Mouse (Mus musculus): Measurements from ENCODE around the gene Tns1.

Gene Tns1

GRCm38 (mm10) chr1:73958210-73958983 is 165.9 kb downstream of the Tns1 start:
- no peak for DNase-seq (ENCODE audit: low read depth, low spot score)

GRCm38 (mm10) chr1:73957428-73957827 is 166.8 kb downstream of the Tns1 start:
- DNase-seq (ENCODE audit: low read depth, low spot score): no peak

GRCm38 (mm10) chr1:73956320-73956719 is 167.9 kb downstream of the Tns1 start:
- no peak for DNase-seq (ENCODE audit: low read depth, low spot score)

- no peak for DNase-seq (ENCODE audit: low read depth, low spot score)
These were observed 168.9 kb downstream of the Tns1 start for GRCm38 (mm10) chr1:73955259-73955842.

- no peak for DNase-seq (ENCODE audit: low read depth, low spot score)
These were observed 169.6 kb downstream of the Tns1 start for GRCm38 (mm10) chr1:73954614-73955013.

GRCm38 (mm10) chr1:73954015-73954408 is 170.2 kb downstream of the Tns1 start:
- no peak for DNase-seq (ENCODE audit: low read depth, low spot score)

- DNase-seq (ENCODE audit: low read depth, low spot score): no peak
These were observed 170.8 kb downstream of the Tns1 start for GRCm38 (mm10) chr1:73953317-73954014.

- no peak for DNase-seq (ENCODE audit: low read depth, low spot score)
These were observed 171.7 kb downstream of the Tns1 start for GRCm38 (mm10) chr1:73952598-73952997.

GRCm38 (mm10) chr1:73951178-73951577 is 173.1 kb downstream of the Tns1 start:
- no peak for DNase-seq (ENCODE audit: low read depth, low spot score)

- peak; percentile 71 for DNase-seq (ENCODE audit: low read depth, low spot score)
These were observed 175.5 kb downstream of the Tns1 start for GRCm38 (mm10) chr1:73948757-73949156.

- DNase-seq (ENCODE audit: low read depth, low spot score): no peak
These were observed 176.5 kb downstream of the Tns1 start for GRCm38 (mm10) chr1:73947525-73948304.

GRCm38 (mm10) chr1:73946701-73947100 is 177.5 kb downstream of the Tns1 start:
- DNase-seq (ENCODE audit: low read depth, low spot score): no peak

- no peak for DNase-seq (ENCODE audit: low read depth, low spot score)
These were observed 179.9 kb downstream of the Tns1 start for GRCm38 (mm10) chr1:73944393-73944792.

- DNase-seq (ENCODE audit: low read depth, low spot score): no peak
These were observed 180.5 kb downstream of the Tns1 start for GRCm38 (mm10) chr1:73943667-73944289.

GRCm38 (mm10) chr1:73943255-73943654 is 181.0 kb downstream of the Tns1 start:
- DNase-seq (ENCODE audit: low read depth, low spot score): no peak

GRCm38 (mm10) chr1:73942243-73942642 is 182.0 kb downstream of the Tns1 start:
- DNase-seq (ENCODE audit: low read depth, low spot score): peak; percentile 57

- no peak for DNase-seq (ENCODE audit: low read depth, low spot score)
These were observed 182.6 kb downstream of the Tns1 start for GRCm38 (mm10) chr1:73941697-73942096.

GRCm38 (mm10) chr1:73940491-73941204 is 183.6 kb downstream of the Tns1 start:
- DNase-seq (ENCODE audit: low read depth, low spot score): no peak

GRCm38 (mm10) chr1:73938597-73938996 is 185.7 kb downstream of the Tns1 start:
- DNase-seq (ENCODE audit: low read depth, low spot score): no peak

- no peak for DNase-seq (ENCODE audit: low read depth, low spot score)
These were observed 186.4 kb downstream of the Tns1 start for GRCm38 (mm10) chr1:73937805-73938204.

- no peak for DNase-seq (ENCODE audit: low read depth, low spot score)
These were observed 187.7 kb downstream of the Tns1 start for GRCm38 (mm10) chr1:73936537-73936936.

All from forelimb bud, embryonic 11.5 days (tissue).